Mouse (Mus musculus): ENCODE results near the gene Spg7. TPM values are rescaled to one million over a fixed set of nuclear protein-coding genes. Genes with fewer than 3 reads are reported as not detected.
A peak's percentile ranks its signal among the peaks of the same experiment; 100 is the strongest.

Gene Spg7
- 10 to 100 TPM; 74.4 to 88.2 TPM for total RNA-seq (2021)
- 95.9 and 113 TPM in 2 replicates for polyA plus RNA-seq (2012; rRNA removed)
- long read RNA-seq, transcript Spg7-209 (17 exons, 2,896 nt), result major isoform, 113 of 143 reads
- long read RNA-seq, partial matches to known transcripts, result 9 of 143 reads
- long read RNA-seq, other reads (novel, unspliced or antisense), result 18 of 143 reads

GRCm38 (mm10) chr8:123062721-123063120 is at the start of gene Spg7:
Gene Spg7, plus strand, starts transcription at chr8:123062942.
- DNase-seq, result no peak
- intact Hi-C loops (cut with DNase I), result no loop called here
- Histone ChIP-seq H3K36me3 (ENCODE audit: control insufficient read depth, insufficient read depth, low read length) (peaks cover 3% of the 10 kb centered on the region; the same call in 1 of the 2 replicates), H3K27me3 (ENCODE audit: control insufficient read depth, insufficient read depth, low read length) (no peaks in the 10 kb centered on the region), H3K9ac (ENCODE audit: low read depth, low read length) (no peak within 1 kb of the TSS), H3K4me1 (ENCODE audit: control insufficient read depth, insufficient read depth, low read length) (peaks cover 7% of the 10 kb centered on the region), H3K27ac (no peak within 1 kb of the TSS), H3K4me3 (no peak within 1 kb of the TSS), H3K79me2 (replicated peaks; ENCODE audit: control insufficient read depth, insufficient read depth, low read length) (peaks cover 2% of the 10 kb centered on the region; the same call in 1 of the 2 replicates)
- WGBS, result 73% methylated on average over 7 of the region's 7 CpGs
- TF ChIP-seq POLR2A (IDR thresholded peaks at IDR 0.05; ENCODE audit: insufficient read depth, low read depth, low read length), result no peak
- no peak for TF ChIP-seq EP300 (IDR thresholded peaks at IDR 0.05; ENCODE audit: insufficient read depth, low read depth, low read length)
- no peak for TF ChIP-seq CTCF (IDR thresholded peaks at IDR 0.05)

- 50% methylated on average over 7 of the region's 7 CpGs for WGBS
- intact Hi-C loops (cut with DNase I), result no loop called here
- H3K79me2 ChIP-seq (replicated peaks; ENCODE audit: control insufficient read depth, insufficient read depth, low read length), result peaks cover 11% of the 10 kb centered on the region
- H3K9ac ChIP-seq (ENCODE audit: low read depth, low read length), result no peak overlapping the region
- 0 out of 2 replicates have a peak overlapping the region, but pooled peaks have one; percentile 3 for H3K27ac ChIP-seq
- H3K4me3 ChIP-seq, result no peak overlapping the region
- H3K27me3 ChIP-seq (ENCODE audit: control insufficient read depth, insufficient read depth, low read length), result no peaks in the 10 kb centered on the region
- peaks cover 20% of the 10 kb centered on the region for H3K36me3 ChIP-seq (ENCODE audit: control insufficient read depth, insufficient read depth, low read length)
- no peak for DNase-seq
- peaks cover 22% of the 10 kb centered on the region for H3K4me1 ChIP-seq (ENCODE audit: control insufficient read depth, insufficient read depth, low read length)
- no peak for TF ChIP-seq POLR2A (IDR thresholded peaks at IDR 0.05; ENCODE audit: insufficient read depth, low read depth, low read length)
- TF ChIP-seq CTCF (IDR thresholded peaks at IDR 0.05), result no peak
- no peak for TF ChIP-seq EP300 (IDR thresholded peaks at IDR 0.05; ENCODE audit: insufficient read depth, low read depth, low read length)
These were observed 48.3 kb upstream of the Spg7 start for GRCm38 (mm10) chr8:123014429-123014828.

- no peak overlapping the region for H3K27ac ChIP-seq
- no peak for DNase-seq
- TF ChIP-seq EP300 (IDR thresholded peaks at IDR 0.05; ENCODE audit: insufficient read depth, low read depth, low read length), result no peak
- no peak for TF ChIP-seq CTCF (IDR thresholded peaks at IDR 0.05)
- no peak for TF ChIP-seq POLR2A (IDR thresholded peaks at IDR 0.05; ENCODE audit: insufficient read depth, low read depth, low read length)
- peaks cover 22% of the 10 kb centered on the region for H3K36me3 ChIP-seq (ENCODE audit: control insufficient read depth, insufficient read depth, low read length)
- H3K4me3 ChIP-seq, result no peak overlapping the region
- no peak overlapping the region for H3K9ac ChIP-seq (ENCODE audit: low read depth, low read length)
- peaks cover 24% of the 10 kb centered on the region for H3K4me1 ChIP-seq (ENCODE audit: control insufficient read depth, insufficient read depth, low read length)
- WGBS, result 28% methylated on average over 3 of the region's 3 CpGs
- intact Hi-C loops (cut with DNase I), result no loop called here
- H3K79me2 ChIP-seq (replicated peaks; ENCODE audit: control insufficient read depth, insufficient read depth, low read length), result peaks cover 11% of the 10 kb centered on the region
- H3K27me3 ChIP-seq (ENCODE audit: control insufficient read depth, insufficient read depth, low read length), result no peaks in the 10 kb centered on the region
These were observed 47.7 kb upstream of the Spg7 start for GRCm38 (mm10) chr8:123015074-123015473.

- H3K79me2 ChIP-seq (replicated peaks; ENCODE audit: control insufficient read depth, insufficient read depth, low read length), result peaks cover 8% of the 10 kb centered on the region
- intact Hi-C loops (cut with DNase I), result no loop called here
- no peaks in the 10 kb centered on the region for H3K27me3 ChIP-seq (ENCODE audit: control insufficient read depth, insufficient read depth, low read length)
- H3K4me3 ChIP-seq, result no peak overlapping the region
- H3K27ac ChIP-seq, result no peak overlapping the region
- TF ChIP-seq POLR2A (IDR thresholded peaks at IDR 0.05; ENCODE audit: insufficient read depth, low read depth, low read length) (no peak), CTCF (IDR thresholded peaks at IDR 0.05) (no peak), EP300 (IDR thresholded peaks at IDR 0.05; ENCODE audit: insufficient read depth, low read depth, low read length) (no peak)
- no peak overlapping the region for H3K9ac ChIP-seq (ENCODE audit: low read depth, low read length)
- DNase-seq, result no peak
- H3K36me3 ChIP-seq (ENCODE audit: control insufficient read depth, insufficient read depth, low read length), result peaks cover 30% of the 10 kb centered on the region
- peaks cover 30% of the 10 kb centered on the region for H3K4me1 ChIP-seq (ENCODE audit: control insufficient read depth, insufficient read depth, low read length)
- 80% methylated on average over 4 of the region's 4 CpGs for WGBS
These were observed 45.6 kb upstream of the Spg7 start for GRCm38 (mm10) chr8:123017143-123017542.

- Histone ChIP-seq H3K79me2 (replicated peaks; ENCODE audit: control insufficient read depth, insufficient read depth, low read length) (peaks cover 9% of the 10 kb centered on the region), H3K27me3 (ENCODE audit: control insufficient read depth, insufficient read depth, low read length) (no peaks in the 10 kb centered on the region), H3K36me3 (ENCODE audit: control insufficient read depth, insufficient read depth, low read length) (peaks cover 34% of the 10 kb centered on the region), H3K27ac (no peak overlapping the region), H3K4me3 (no peak overlapping the region), H3K9ac (ENCODE audit: low read depth, low read length) (no peak overlapping the region), H3K4me1 (ENCODE audit: control insufficient read depth, insufficient read depth, low read length) (peaks cover 35% of the 10 kb centered on the region)
- TF ChIP-seq CTCF (IDR thresholded peaks at IDR 0.05), result no peak
- TF ChIP-seq POLR2A (IDR thresholded peaks at IDR 0.05; ENCODE audit: insufficient read depth, low read depth, low read length), result no peak
- no peak for TF ChIP-seq EP300 (IDR thresholded peaks at IDR 0.05; ENCODE audit: insufficient read depth, low read depth, low read length)
- WGBS, result 52% methylated on average over 4 of the region's 4 CpGs
- intact Hi-C loops (cut with DNase I), result no loop called here
- no peak for DNase-seq
These were observed 44.1 kb upstream of the Spg7 start for GRCm38 (mm10) chr8:123018484-123019164.

GRCm38 (mm10) chr8:123020084-123020483 is 42.7 kb upstream of the Spg7 start:
- no peak overlapping the region for H3K27ac ChIP-seq
- peaks cover 32% of the 10 kb centered on the region for H3K4me1 ChIP-seq (ENCODE audit: control insufficient read depth, insufficient read depth, low read length)
- TF ChIP-seq EP300 (IDR thresholded peaks at IDR 0.05; ENCODE audit: insufficient read depth, low read depth, low read length), result no peak
- TF ChIP-seq POLR2A (IDR thresholded peaks at IDR 0.05; ENCODE audit: insufficient read depth, low read depth, low read length), result no peak
- TF ChIP-seq CTCF (IDR thresholded peaks at IDR 0.05), result no peak
- intact Hi-C loops (cut with DNase I), result no loop called here
- H3K36me3 ChIP-seq (ENCODE audit: control insufficient read depth, insufficient read depth, low read length), result peaks cover 29% of the 10 kb centered on the region
- no peaks in the 10 kb centered on the region for H3K27me3 ChIP-seq (ENCODE audit: control insufficient read depth, insufficient read depth, low read length)
- H3K9ac ChIP-seq (ENCODE audit: low read depth, low read length), result no peak overlapping the region
- peaks cover 9% of the 10 kb centered on the region for H3K79me2 ChIP-seq (replicated peaks; ENCODE audit: control insufficient read depth, insufficient read depth, low read length)
- H3K4me3 ChIP-seq, result no peak overlapping the region
- no peak for DNase-seq
- 33% methylated on average over 2 of the region's 2 CpGs for WGBS

Data from heart, adult 2 months (tissue).